Mouse (Mus musculus) bone marrow macrophage, adult 2 months (primary cell): ENCODE measurements at regions not wholly inside any gene's neighbourhood (a gene's known extent, or its start where the extent isn't known, plus 50 kb on each side); places are given as distances from the start of the nearest gene placed in this dataset.

ENCODE experiments used
- H3K27ac ChIP-seq: 2 replicates; pipeline ENCODE4 v1.5.1; 2012; ENCODE audit warnings: low read depth, low read length; ENCODE audit not compliant: insufficient read depth
- H3K4me1 ChIP-seq: 2 replicates; pipeline ENCODE4 v1.6.1; 2012; ENCODE audit warnings: low read length; ENCODE audit not compliant: control insufficient read depth, insufficient read depth
- H3K4me3 ChIP-seq: 2 replicates; pipeline ENCODE4 v1.5.1; 2012; ENCODE audit warnings: mild to moderate bottlenecking, low read length, moderate library complexity; ENCODE audit not compliant: insufficient read depth
- CTCF ChIP-seq: IDR thresholded peaks from 2 replicates; pipeline ENCODE4 v1.5.1; 2012; ENCODE audit warnings: low read depth, mild to moderate bottlenecking, low read length, moderate library complexity
- POLR2A ChIP-seq: IDR thresholded peaks from 2 replicates; pipeline ENCODE4 v1.6.1; 2012; ENCODE audit warnings: mild to moderate bottlenecking, low read depth, low read length, borderline replicate concordance

GRCm38 (mm10) chr12:54334491-54335132 is 131.0 kb upstream of the Egln3 start:
- no peak for TF ChIP-seq POLR2A
- no peak for TF ChIP-seq CTCF
- no peak overlapping the region for H3K27ac ChIP-seq
- peaks cover 7% of the 10 kb centered on the region; the same call in 1 of the 2 replicates for H3K4me1 ChIP-seq
- no peak overlapping the region for H3K4me3 ChIP-seq

- Histone ChIP-seq H3K4me3 (no peak overlapping the region), H3K27ac (no peak overlapping the region), H3K4me1 (peaks cover 7% of the 10 kb centered on the region; the same call in 1 of the 2 replicates)
- TF ChIP-seq POLR2A (no peak), CTCF (no peak)
These were observed 130.1 kb upstream of the Egln3 start for GRCm38 (mm10) chr12:54333632-54334321.

- Histone ChIP-seq H3K4me3 (no peak overlapping the region), H3K27ac (no peak overlapping the region), H3K4me1 (no peaks in the 10 kb centered on the region)
- TF ChIP-seq CTCF = no peak
- no peak for TF ChIP-seq POLR2A
These were observed 123.8 kb upstream of the Egln3 start for GRCm38 (mm10) chr12:54327483-54327882.

- no peak overlapping the region for H3K4me3 ChIP-seq
- no peak overlapping the region for H3K27ac ChIP-seq
- no peaks in the 10 kb centered on the region for H3K4me1 ChIP-seq
- TF ChIP-seq POLR2A (no peak), CTCF (no peak)
These were observed 122.9 kb upstream of the Egln3 start for GRCm38 (mm10) chr12:54326571-54326970.

- H3K4me1 ChIP-seq = peaks cover 2% of the 10 kb centered on the region; the same call in 1 of the 2 replicates
- H3K4me3 ChIP-seq = no peak overlapping the region
- H3K27ac ChIP-seq = no peak overlapping the region
- TF ChIP-seq CTCF = no peak
- TF ChIP-seq POLR2A = no peak
These were observed 116.9 kb upstream of the Egln3 start for GRCm38 (mm10) chr12:54320533-54320932.

- H3K27ac ChIP-seq = no peak overlapping the region
- H3K4me3 ChIP-seq = no peak overlapping the region
These were observed 113.4 kb upstream of the Egln3 start for GRCm38 (mm10) chr12:54316980-54317471.

GRCm38 (mm10) chr12:54316066-54316567 is 112.5 kb upstream of the Egln3 start:
- TF ChIP-seq POLR2A (no peak), CTCF (no peak)
- peaks cover 5% of the 10 kb centered on the region; the same call in 1 of the 2 replicates for H3K4me1 ChIP-seq
- no peak overlapping the region for H3K4me3 ChIP-seq
- H3K27ac ChIP-seq = no peak overlapping the region

More at GRCm38 (mm10) chr12:54316980-54317471, 113.4 kb upstream of the Egln3 start:
- no peak for TF ChIP-seq CTCF
- no peak for TF ChIP-seq POLR2A
- peaks cover 5% of the 10 kb centered on the region; the same call in 1 of the 2 replicates for H3K4me1 ChIP-seq

- Histone ChIP-seq H3K27ac (no peak overlapping the region), H3K4me3 (no peak overlapping the region), H3K4me1 (peaks cover 5% of the 10 kb centered on the region; the same call in 1 of the 2 replicates)
- no peak for TF ChIP-seq POLR2A
- no peak for TF ChIP-seq CTCF
These were observed 110.5 kb upstream of the Egln3 start for GRCm38 (mm10) chr12:54314153-54314552.

- no peak overlapping the region for H3K27ac ChIP-seq
- peak overlapping the region; percentile 22 for H3K4me3 ChIP-seq
- peaks cover 5% of the 10 kb centered on the region; the same call in 1 of the 2 replicates for H3K4me1 ChIP-seq
- no peak for TF ChIP-seq CTCF
- TF ChIP-seq POLR2A = no peak
These were observed 109.7 kb upstream of the Egln3 start for GRCm38 (mm10) chr12:54313211-54313845.
